Mouse (Mus musculus): ENCODE results near the gene Clspn.
"Not testable (repeated sequence)": the region's sequence is repeated elsewhere in the genome, so short reads cannot be mapped to it uniquely, and the experiment has no call there.

Gene Clspn

DNA sequence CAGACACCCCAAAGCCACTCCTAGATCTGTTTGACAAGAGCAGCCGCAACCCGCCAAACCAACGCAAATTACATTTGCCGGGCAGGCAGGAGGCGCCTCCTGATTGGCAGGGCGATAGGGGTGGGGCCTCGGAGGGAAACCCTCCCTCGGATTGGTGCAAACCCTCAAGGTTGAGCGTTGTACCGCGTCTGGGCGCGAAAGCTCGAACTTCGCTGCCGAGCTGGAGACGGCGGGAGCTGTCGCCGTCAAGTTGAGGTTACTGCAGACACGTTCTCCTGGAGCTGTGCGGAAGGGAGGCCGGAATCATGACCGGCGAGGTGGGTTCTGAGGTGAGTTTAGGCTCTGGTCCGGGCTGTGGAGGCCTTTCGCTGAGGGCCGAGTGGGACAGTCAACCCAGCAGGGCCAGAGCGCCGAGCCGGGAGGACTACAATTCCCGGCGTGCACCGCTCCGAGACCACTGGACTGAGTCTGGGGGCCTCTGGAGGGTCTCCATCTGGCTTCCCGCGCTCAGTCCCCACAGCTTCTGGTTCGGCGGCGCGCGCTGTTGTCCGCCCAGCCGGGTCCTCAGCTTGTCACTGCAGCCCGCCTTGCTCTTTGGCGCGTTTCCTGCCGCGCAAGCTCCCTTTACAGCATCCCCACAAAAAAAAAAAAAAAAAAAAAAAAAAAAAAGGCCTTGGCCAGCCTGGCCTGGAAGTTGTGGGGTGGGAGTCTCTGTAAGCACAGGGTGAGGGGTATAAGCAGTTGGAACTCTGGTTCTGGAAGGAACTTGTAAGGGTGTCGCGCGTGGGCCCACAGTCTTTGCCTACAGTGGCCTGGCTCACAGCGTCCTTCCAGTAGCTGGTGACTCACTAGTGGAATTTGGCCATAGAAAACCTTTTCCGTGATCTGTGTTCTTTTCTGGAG, at the start of gene Clspn:
TSS of gene Clspn (plus strand) at position 127 of the 903 bp plus-strand sequence.
- DNase-seq (ENCODE audit: low spot score) = peak; percentile 71

GRCm38 (mm10) chr4:126508110-126508899, 48.4 kb upstream of the Clspn start:
- no peak for DNase-seq (ENCODE audit: low spot score)

DNA sequence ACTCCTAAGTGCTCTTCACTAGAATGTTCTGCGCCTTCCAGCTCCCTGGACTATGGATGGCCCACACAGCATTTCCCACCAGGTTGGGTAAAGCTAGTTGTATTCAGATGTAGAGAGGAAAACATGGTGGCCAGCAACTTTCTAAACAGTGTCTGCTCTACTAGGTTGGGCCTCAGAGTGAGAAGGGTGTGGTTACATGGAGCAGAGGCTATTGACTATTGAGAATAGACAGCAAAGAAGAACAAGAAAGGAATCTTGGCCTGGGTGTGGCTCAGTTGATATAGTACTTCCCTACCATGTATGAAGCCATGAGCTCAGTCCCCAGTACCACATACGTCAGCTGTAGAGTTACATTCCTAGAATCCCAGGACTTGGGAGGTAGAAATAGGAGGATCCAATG, 47.7 kb upstream of the Clspn start:
- DNase-seq (ENCODE audit: low spot score) = no peak

DNA sequence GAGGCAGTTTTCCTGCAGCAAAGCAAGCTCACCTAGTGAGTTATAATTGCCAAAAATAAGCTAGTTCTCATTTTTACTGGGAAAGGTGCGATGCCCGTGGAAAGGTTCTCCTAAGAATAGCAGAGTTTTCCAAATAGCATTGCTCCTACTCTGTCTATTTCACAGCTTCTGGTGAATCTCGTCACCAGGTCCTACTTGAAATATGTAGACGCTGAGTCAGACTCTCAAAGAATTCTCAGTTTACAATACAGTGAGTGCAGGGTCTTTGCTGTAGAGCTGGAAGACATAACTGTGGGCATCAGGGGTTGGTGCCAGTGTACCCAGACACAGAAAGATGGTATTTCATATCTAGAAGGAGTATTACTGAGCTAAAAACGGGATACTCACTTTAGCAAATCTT, 45.7 kb upstream of the Clspn start:
- DNase-seq (ENCODE audit: low spot score) = no peak

GRCm38 (mm10) chr4:126512308-126513066, 44.2 kb upstream of the Clspn start:
- DNase-seq (ENCODE audit: low spot score) = no peak

DNA sequence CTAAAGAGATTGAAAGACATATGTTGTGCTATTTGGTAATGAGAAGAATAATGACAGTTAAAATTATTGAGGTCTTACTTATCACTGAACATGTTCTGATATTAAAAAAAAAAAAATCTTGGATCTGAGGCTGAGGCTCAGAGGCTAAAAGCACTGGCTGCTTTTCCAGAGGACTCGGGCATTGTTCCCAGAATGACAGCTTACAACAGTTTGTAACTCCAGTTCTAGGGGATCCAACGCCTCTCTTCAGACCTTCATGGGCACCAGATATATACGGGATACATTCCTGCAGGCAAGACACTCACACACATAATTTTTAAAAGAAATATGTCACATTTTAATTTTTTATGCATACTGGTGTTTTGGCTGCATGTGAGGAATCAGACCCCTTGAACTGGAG, 30.6 kb upstream of the Clspn start:
- no peak for DNase-seq (ENCODE audit: low spot score)

DNA sequence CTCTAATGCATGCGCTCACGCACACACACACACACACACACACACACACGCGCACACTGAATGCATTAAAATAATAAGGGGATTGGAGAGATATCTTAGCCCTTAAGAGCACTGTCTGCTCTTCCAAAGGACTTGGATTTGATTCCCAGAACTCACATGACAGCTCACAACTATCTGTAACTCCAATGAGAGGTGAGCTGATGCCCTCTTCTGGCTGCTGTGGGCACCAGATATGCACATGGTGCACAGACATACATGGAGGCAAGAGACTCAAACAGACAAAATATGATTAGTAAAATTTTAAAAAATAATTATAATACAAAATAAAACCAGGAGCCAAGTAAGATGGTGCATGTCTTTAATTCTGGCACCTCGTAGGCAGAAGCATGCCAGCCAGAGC, 29.9 kb upstream of the Clspn start:
- no peak for DNase-seq (ENCODE audit: low spot score)

GRCm38 (mm10) chr4:126532292-126532691, 24.4 kb upstream of the Clspn start:
- DNase-seq (ENCODE audit: low spot score) = no peak

- peak; percentile 21 for DNase-seq (ENCODE audit: low spot score)
Observed at GRCm38 (mm10) chr4:126532827-126533728, 23.7 kb upstream of the Clspn start, which contains the start of gene Ago4. Gene Ago4, minus strand, starts transcription at chr4:126533472.

- DNase-seq (ENCODE audit: low spot score) = no peak
Observed at GRCm38 (mm10) chr4:126533729-126534070, 23.0 kb upstream of the Clspn start.

DNA sequence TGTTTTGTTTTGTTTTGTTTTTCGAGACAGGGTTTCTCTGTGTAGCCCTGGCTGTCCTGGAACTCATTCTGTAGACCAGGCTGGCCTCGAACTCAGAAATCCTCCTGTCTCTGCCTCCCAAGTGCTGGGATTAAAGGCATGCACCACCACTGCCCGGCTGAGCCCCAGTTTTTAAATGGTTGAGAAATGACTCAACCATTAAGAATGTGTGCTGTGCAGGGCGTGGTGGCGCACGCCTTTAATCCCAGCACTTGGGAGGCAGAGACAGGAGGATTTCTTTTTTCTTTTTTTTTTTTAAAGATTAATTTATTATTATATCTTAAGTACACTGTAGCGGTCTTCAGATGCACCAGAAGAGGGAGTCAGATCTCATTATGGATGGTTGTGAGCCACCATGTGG, 21.1 kb upstream of the Clspn start:
- DNase-seq (ENCODE audit: low spot score) = not testable (repeated sequence)

GRCm38 (mm10) chr4:126536865-126537264, 19.9 kb upstream of the Clspn start:
- DNase-seq (ENCODE audit: low spot score) = no peak

DNA sequence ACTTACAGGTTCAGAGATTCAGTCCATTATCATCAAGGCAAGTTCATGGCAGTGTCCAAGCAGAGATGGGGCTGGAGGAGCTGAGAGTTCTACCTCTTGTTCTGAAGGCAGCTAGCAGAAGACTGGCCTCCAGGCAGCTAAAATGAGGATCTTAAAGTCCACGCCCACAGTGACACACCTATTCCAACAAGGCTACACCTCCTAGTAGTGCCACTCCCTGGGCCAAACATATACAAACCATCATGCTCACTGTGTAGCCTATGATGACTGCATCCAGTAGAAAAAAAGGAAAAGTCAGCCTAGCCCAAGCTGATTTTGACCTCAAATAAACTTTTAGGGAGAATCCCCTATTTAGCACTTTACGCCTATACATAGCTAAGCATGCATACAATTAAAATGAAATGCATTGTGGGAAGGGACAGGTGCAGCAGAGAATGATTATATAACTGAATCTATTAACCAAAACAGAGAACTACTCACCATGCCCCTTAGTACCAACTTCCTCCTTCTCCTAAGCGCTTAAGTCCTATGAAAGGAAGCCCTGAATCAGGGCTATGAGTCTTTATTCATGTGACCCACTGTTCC, 16.2 kb upstream of the Clspn start:
- no peak for DNase-seq (ENCODE audit: low spot score)

DNA sequence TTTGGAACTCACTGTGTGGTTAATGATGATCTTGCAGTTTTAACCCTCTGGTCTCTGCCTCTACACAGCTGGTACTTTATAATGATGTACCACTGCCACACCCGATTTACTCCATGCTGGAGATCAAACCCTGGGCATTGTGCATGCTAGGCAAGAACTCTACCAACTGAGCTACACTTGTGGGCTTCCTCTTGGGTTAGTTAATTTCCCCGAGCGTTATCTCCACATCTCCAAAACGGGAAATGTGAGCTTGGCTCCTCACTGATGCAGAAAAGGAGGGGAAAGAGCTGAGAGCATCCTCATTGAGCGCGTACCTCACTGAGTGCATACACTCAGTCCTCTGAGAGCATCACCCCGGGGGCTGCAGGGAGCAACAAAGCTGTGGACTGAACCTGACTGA, 13.9 kb upstream of the Clspn start:
- DNase-seq (ENCODE audit: low spot score) = no peak

DNA sequence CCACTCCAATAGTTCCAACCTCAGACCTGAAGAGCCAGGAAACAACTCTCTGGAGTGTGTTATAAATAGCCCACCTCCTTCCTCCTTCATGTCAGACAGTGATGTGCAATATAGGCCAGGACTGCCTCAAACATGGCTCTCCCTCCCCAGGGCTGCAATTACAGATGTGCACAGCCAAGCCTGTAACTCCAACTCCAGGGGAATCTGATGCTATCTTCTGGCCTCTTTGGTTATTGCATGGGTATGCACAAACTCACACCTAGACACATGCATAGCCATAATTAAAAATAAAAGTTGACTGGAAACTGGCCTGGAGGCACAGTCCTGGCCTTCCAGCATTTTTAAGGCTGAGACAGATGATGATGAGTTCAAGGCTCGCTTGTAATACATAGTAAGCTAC, 11.7 kb upstream of the Clspn start:
- DNase-seq (ENCODE audit: low spot score) = no peak

DNA sequence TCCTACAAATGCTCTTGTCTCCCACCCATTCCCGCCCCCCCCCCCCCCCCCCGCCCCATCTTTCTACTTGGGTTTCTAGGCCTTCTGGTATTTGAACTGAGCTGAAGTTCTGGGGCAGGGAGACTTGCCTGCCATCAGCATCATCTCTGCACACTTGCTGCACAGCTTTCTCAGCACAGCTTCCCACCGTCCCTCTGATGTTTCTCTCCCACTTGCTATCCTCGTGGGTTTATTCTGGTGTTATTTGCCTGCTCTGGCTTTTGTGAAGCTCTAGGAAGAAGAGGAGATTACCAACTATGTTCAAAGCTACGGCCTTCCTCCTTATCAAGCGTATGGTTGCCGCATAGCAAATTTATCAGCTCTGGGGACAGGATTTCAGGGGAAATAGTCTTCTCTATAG, 11.0 kb upstream of the Clspn start:
- DNase-seq (ENCODE audit: low spot score) = no peak

DNA sequence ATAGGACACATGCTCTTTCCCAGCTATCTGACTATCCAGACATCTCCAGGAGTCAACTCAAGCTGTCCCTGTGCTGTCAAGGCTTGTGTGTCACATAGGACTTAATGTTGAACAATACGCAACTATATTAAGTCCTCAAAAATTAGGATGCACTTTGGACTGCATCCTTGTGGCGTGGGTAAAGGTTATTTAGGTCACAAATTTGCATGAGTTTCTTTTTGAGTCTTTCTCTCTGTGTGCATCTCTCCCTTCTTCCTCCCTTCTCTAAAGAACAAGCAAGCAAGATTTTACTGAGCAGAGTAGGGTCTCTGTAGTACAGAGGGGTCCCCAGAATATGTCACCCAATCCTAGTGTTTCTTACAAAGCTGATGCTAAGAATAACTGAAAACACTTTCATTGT, 10.6 kb upstream of the Clspn start:
- DNase-seq (ENCODE audit: low spot score) = no peak

DNA sequence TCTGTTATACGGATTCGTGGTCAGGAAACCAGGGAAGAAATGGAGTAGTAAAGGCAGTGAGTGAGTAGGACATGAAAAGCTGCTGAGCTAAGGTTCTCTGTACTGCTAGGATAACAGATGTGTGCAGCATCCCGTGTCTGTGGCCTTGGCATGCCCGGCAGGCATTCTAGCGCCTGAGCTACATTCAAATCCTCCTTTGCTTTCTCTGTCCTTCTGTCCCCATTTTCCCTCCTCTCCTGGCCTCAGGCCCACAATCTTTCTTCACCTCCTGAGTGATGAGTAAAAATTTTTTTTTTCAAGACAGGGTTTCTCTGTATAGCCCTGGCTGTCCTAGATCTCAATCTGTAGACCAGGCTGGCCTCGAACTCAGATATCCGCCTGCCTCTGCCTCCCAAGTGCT, 4.6 kb upstream of the Clspn start:
- no peak for DNase-seq (ENCODE audit: low spot score)

DNA sequence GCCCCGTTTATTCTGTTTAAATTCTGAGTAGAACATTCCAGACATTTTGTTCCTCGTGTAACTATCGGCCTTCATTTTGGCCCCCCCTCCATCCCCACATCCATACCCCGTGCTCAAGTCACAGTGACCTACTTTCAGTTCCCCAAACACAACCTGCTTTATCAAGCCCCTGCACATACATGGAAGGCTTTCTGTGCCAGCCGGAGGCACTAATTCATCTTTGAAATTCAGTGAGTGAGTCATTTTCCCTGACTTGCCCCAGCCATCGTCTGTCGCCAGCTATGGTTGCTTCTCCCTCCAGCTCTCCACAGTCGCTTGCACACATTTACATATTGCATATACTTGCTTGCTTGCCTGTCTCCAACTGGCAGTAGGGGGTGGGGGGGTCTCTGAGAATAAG, 3.6 kb upstream of the Clspn start:
- DNase-seq (ENCODE audit: low spot score) = no peak

- no peak for DNase-seq (ENCODE audit: low spot score)
Observed at GRCm38 (mm10) chr4:126553685-126554084, 3.0 kb upstream of the Clspn start.

DNA sequence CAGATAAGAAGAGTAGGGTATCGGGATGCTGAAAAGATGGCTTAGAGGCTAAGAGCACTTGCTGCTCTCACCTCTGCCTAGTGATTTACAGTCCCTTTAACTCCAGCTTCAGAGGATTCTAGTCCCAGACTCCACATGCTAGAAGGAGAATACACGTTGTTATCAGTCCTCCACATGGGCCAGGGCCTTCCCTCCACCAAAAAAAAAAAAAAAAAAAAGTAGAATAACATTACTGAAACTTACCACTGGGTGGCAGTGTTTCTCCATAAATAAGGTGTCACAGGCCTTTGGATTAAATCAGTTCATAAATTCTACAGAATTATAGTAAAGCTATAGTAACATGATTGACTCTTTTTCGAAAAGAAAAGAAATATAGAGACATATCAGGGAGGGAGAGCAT, 2.3 kb upstream of the Clspn start:
- no peak for DNase-seq (ENCODE audit: low spot score)

Measured in ovary, postnatal 10 days (tissue).